Mouse (Mus musculus) stomach, postnatal 0 days (tissue): ENCODE results near the gene Adamts13.

ENCODE experiments used
- CTCF ChIP-seq: IDR thresholded peaks from 2 replicates; pipeline ENCODE4 v1.5.1; 2016; ENCODE audit warnings: antibody characterized with exemption, low read depth, mild to moderate bottlenecking, moderate library complexity
- EP300 ChIP-seq: optimal IDR thresholded peaks from 2 replicates; pipeline ENCODE3; 2016; ENCODE audit warnings: antibody characterized with exemption

DNA sequence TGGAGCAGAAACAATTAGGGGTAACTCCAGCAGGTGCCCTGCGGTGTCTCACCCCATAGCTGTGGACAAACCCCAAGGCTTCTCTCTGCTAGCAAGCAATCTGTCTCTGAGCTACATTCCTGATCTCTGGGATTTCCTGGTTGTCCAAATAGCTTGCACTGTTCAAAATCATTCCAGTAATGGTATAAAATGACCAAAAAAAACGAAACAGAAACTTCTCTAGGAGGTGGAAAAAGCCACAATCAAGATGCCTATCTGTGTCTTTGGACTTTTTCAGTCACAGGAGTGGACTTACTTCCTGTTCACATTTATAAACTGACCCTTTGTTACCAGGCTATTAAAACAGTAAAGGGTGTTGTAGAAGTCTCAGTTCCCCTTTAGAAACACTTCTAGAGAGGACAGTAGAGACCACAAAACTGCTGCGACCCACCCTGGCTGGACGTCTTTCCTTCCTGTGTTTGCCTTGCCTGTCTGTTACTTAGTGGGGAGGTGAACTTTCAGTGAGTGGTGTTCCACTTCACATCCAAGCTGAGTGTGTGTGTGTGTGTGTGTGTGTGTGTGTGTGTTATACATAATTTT lies 55.3 kb downstream of the Adamts13 start:
- TF ChIP-seq CTCF (no peak), EP300 (no peak)
